Mouse (Mus musculus): Measurements from ENCODE around the gene Ggt1. TPM values are rescaled to one million over a fixed set of nuclear protein-coding genes. Genes with fewer than 3 reads are reported as not detected.

The Ggt1 gene
- polyA plus RNA-seq, 1 experiment, result not detected

- TF ChIP-seq POLR2A (IDR thresholded peaks at IDR 0.05; ENCODE audit: borderline replicate concordance, low read depth, low read length) (no peak), CTCF (IDR thresholded peaks at IDR 0.05; ENCODE audit: low read depth, low read length) (no peak)
- peak within 1 kb of the TSS; percentile 18; the same call in 1 of the 2 replicates for H3K27ac ChIP-seq (ENCODE audit: insufficient read depth, low read depth, low read length)
- H3K4me1 ChIP-seq (ENCODE audit: control insufficient read depth, insufficient read depth, low read length), result peaks cover 38% of the 10 kb centered on the region
- H3K4me3 ChIP-seq (ENCODE audit: insufficient read depth, low read length), result peak within 1 kb of the TSS; percentile 6; the same call in 1 of the 2 replicates
These were observed 27.7 kb downstream of the Ggt1 start, which contains the start of gene Ggt5 for GRCm38 (mm10) chr10:75589129-75589528. Gene Ggt5 (plus strand): TSS chr10:75589340.

- peak overlapping the region; percentile 18; the same call in 1 of the 2 replicates for H3K27ac ChIP-seq (ENCODE audit: insufficient read depth, low read depth, low read length)
- H3K4me1 ChIP-seq (ENCODE audit: control insufficient read depth, insufficient read depth, low read length), result peaks cover 38% of the 10 kb centered on the region
- TF ChIP-seq POLR2A (IDR thresholded peaks at IDR 0.05; ENCODE audit: borderline replicate concordance, low read depth, low read length) (no peak), CTCF (IDR thresholded peaks at IDR 0.05; ENCODE audit: low read depth, low read length) (no peak)
- peak overlapping the region; percentile 6; the same call in 1 of the 2 replicates for H3K4me3 ChIP-seq (ENCODE audit: insufficient read depth, low read length)
These were observed 28.2 kb downstream of the Ggt1 start for GRCm38 (mm10) chr10:75589651-75590050.

GRCm38 (mm10) chr10:75591211-75591894 lies 29.9 kb downstream of the Ggt1 start:
- no peak for TF ChIP-seq CTCF (IDR thresholded peaks at IDR 0.05; ENCODE audit: low read depth, low read length)
- peak overlapping the region; percentile 75 for H3K27ac ChIP-seq (ENCODE audit: insufficient read depth, low read depth, low read length)
- peaks cover 38% of the 10 kb centered on the region for H3K4me1 ChIP-seq (ENCODE audit: control insufficient read depth, insufficient read depth, low read length)
- H3K4me3 ChIP-seq (ENCODE audit: insufficient read depth, low read length), result peak overlapping the region; percentile 32

GRCm38 (mm10) chr10:75592585-75592984 lies 31.2 kb downstream of the Ggt1 start:
- no peak overlapping the region for H3K27ac ChIP-seq (ENCODE audit: insufficient read depth, low read depth, low read length)
- TF ChIP-seq POLR2A (IDR thresholded peaks at IDR 0.05; ENCODE audit: borderline replicate concordance, low read depth, low read length), result no peak
- TF ChIP-seq CTCF (IDR thresholded peaks at IDR 0.05; ENCODE audit: low read depth, low read length), result no peak
- no peak overlapping the region for H3K4me3 ChIP-seq (ENCODE audit: insufficient read depth, low read length)
- peaks cover 38% of the 10 kb centered on the region for H3K4me1 ChIP-seq (ENCODE audit: control insufficient read depth, insufficient read depth, low read length)

GRCm38 (mm10) chr10:75595981-75596380 lies 34.6 kb downstream of the Ggt1 start:
- TF ChIP-seq POLR2A (IDR thresholded peaks at IDR 0.05; ENCODE audit: borderline replicate concordance, low read depth, low read length) (no peak), CTCF (IDR thresholded peaks at IDR 0.05; ENCODE audit: low read depth, low read length) (no peak)
- H3K4me1 ChIP-seq (ENCODE audit: control insufficient read depth, insufficient read depth, low read length), result peaks cover 18% of the 10 kb centered on the region
- H3K4me3 ChIP-seq (ENCODE audit: insufficient read depth, low read length), result no peak overlapping the region
- no peak overlapping the region for H3K27ac ChIP-seq (ENCODE audit: insufficient read depth, low read depth, low read length)

GRCm38 (mm10) chr10:75600189-75600730 lies 38.9 kb downstream of the Ggt1 start:
- H3K27ac ChIP-seq (ENCODE audit: insufficient read depth, low read depth, low read length), result no peak overlapping the region
- TF ChIP-seq CTCF (IDR thresholded peaks at IDR 0.05; ENCODE audit: low read depth, low read length) (no peak), POLR2A (IDR thresholded peaks at IDR 0.05; ENCODE audit: borderline replicate concordance, low read depth, low read length) (no peak)
- H3K4me3 ChIP-seq (ENCODE audit: insufficient read depth, low read length), result no peak overlapping the region
- no peaks in the 10 kb centered on the region for H3K4me1 ChIP-seq (ENCODE audit: control insufficient read depth, insufficient read depth, low read length)

- no peak overlapping the region for H3K4me3 ChIP-seq (ENCODE audit: insufficient read depth, low read length)
- no peaks in the 10 kb centered on the region for H3K4me1 ChIP-seq (ENCODE audit: control insufficient read depth, insufficient read depth, low read length)
- TF ChIP-seq CTCF (IDR thresholded peaks at IDR 0.05; ENCODE audit: low read depth, low read length), result peak; percentile 63
- TF ChIP-seq POLR2A (IDR thresholded peaks at IDR 0.05; ENCODE audit: borderline replicate concordance, low read depth, low read length), result no peak
- no peak overlapping the region for H3K27ac ChIP-seq (ENCODE audit: insufficient read depth, low read depth, low read length)
These were observed 43.9 kb downstream of the Ggt1 start for GRCm38 (mm10) chr10:75605162-75605846.

- TF ChIP-seq CTCF (IDR thresholded peaks at IDR 0.05; ENCODE audit: low read depth, low read length) (no peak), POLR2A (IDR thresholded peaks at IDR 0.05; ENCODE audit: borderline replicate concordance, low read depth, low read length) (no peak)
- Histone ChIP-seq H3K4me1 (ENCODE audit: control insufficient read depth, insufficient read depth, low read length) (no peaks in the 10 kb centered on the region), H3K27ac (ENCODE audit: insufficient read depth, low read depth, low read length) (no peak overlapping the region), H3K4me3 (ENCODE audit: insufficient read depth, low read length) (no peak overlapping the region)
These were observed 45.8 kb downstream of the Ggt1 start for GRCm38 (mm10) chr10:75607253-75607652.

- no peaks in the 10 kb centered on the region for H3K4me1 ChIP-seq (ENCODE audit: control insufficient read depth, insufficient read depth, low read length)
- no peak overlapping the region for H3K27ac ChIP-seq (ENCODE audit: insufficient read depth, low read depth, low read length)
- no peak overlapping the region for H3K4me3 ChIP-seq (ENCODE audit: insufficient read depth, low read length)
- TF ChIP-seq POLR2A (IDR thresholded peaks at IDR 0.05; ENCODE audit: borderline replicate concordance, low read depth, low read length), result no peak
- TF ChIP-seq CTCF (IDR thresholded peaks at IDR 0.05; ENCODE audit: low read depth, low read length), result no peak
These were observed 47.6 kb downstream of the Ggt1 start for GRCm38 (mm10) chr10:75608975-75609374.

- TF ChIP-seq CTCF (IDR thresholded peaks at IDR 0.05; ENCODE audit: low read depth, low read length) (no peak), POLR2A (IDR thresholded peaks at IDR 0.05; ENCODE audit: borderline replicate concordance, low read depth, low read length) (no peak)
These were observed 49.1 kb downstream of the Ggt1 start for GRCm38 (mm10) chr10:75610486-75610885.

More at GRCm38 (mm10) chr10:75610486-75610885, 49.1 kb downstream of the Ggt1 start:
- H3K4me3 ChIP-seq (ENCODE audit: insufficient read depth, low read length), result no peak overlapping the region
- no peak overlapping the region for H3K27ac ChIP-seq (ENCODE audit: insufficient read depth, low read depth, low read length)
- H3K4me1 ChIP-seq (ENCODE audit: control insufficient read depth, insufficient read depth, low read length), result no peaks in the 10 kb centered on the region

All from bone marrow macrophage, adult 2 months (primary cell).